Mouse (Mus musculus) induced T-regulatory cell, adult 2 months (primary cell): ENCODE measurements at regions not wholly inside any gene's neighbourhood (a gene's known extent, or its start where the extent isn't known, plus 50 kb on each side); places are given as distances from the start of the nearest gene placed in this dataset.
A peak's percentile ranks its signal among the peaks of the same experiment; 100 is the strongest.

ENCODE experiments used
- DNase-seq: peaks from one replicate; pipeline ENCODE4 v3.0.0-alpha.2; 2012; ENCODE audit warnings: low read depth

DNA sequence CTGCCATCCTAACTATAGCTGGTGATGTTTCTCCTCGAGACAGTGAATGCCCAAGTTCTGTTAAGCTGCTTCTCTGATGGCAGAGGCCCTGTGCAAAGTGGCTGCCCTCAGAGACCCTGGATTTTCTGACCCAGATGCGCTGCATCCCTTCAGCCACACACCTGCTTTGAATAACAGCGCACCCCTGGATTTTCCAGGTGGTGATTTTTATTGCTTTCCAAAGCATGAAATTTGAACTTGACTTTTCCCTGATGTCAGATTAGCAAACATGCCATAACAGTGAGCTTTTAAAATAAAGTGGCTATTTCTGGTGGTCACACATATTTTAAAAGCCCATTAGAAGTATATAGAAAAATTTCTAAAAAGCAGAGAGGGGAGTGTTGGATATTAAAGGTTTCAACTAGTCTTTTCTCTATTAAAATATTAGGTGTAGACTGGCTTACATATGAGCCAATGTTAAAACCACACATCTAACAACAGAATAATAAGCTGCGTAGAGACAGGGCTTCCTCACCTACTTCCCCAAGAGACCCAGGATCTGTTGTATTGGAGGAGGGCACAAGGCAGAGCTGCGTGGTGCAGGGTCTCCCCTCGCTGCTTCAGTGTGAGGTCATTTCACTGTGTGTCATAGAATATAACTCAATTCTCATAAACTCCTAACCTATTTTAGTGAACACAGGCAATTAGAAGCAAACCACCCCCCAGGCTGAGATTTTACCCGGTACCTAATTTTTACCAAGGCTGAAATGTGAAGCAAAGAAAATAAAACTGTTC lies 280.3 kb downstream of the Ccdc91 start:
- DNase-seq, result no peak

DNA sequence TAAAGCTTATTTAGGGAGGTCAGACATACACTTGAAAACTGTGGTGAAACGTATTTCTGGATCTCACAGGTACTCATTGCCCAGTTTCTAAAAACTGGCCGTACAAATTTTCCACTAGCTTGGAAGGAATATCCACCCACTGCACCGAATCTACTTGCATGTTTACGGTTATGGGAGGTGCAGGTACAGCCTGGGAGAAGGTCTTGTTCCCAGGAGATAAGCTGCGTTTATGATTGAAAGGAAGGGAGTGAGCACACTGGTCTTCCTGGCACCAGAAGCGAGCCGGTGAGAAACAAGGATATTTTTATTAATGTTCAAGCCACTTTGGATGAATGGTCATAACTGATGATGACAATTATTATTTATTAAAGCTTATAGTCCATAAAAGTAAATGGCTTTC lies 283.9 kb downstream of the Ccdc91 start:
- no peak for DNase-seq

DNA sequence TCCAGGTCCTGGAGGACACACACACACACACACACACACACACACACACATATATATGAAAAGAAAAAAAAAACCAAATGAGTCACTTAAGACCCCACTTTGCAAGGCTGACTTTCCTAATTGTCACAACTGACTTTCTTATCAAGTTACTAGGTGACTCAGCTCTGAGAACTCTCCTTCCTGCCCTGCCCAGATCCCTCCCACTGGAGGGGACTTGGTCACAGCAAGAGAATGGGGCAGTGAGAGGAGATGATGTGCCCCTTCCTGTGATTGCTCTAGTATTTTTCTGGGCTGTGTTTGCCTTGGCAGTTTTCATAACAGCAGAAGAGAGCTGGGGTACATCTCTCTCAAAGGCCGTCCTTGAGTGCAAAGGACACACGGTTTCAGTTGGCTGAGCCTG lies 284.5 kb downstream of the Ccdc91 start:
- no peak for DNase-seq

DNA sequence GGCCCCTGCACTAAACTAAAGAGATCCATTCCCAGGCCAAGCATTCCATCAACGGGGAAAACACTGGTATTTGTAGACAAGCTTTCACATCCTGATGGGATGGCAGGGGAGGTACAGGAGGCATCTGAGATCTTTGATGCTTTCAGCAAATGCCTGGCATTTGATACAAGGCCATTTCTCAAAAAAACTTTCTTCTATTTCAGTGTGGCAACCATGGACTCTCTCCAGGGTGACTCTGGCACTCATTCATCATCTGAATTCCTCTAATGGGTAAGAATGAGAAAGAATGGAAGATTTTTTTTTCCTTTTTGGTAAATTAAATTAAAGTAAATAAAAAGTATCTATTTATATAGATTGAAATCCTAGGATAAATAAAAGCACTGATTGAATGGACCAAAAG lies 281.8 kb upstream of the Far2 start:
- DNase-seq, result no peak

DNA sequence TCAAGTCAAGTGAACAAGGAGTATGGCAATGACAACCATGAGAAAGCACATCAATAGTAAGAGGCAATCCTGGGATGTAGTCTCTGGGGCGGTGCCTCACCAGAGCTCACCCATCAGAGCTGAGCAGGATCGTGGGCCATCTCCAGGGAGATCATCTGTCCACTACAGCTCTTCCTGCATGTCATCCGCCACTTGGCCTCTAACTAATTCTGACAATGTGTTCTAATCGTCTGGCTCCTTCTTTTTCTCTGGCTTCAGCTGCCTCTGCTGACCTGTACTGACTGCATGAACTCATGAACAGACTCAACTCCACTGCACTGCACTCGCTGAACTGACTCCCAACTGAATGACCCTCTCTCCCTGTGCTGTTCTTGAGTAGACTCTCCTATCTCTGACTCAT lies 277.9 kb upstream of the Far2 start:
- no peak for DNase-seq

DNA sequence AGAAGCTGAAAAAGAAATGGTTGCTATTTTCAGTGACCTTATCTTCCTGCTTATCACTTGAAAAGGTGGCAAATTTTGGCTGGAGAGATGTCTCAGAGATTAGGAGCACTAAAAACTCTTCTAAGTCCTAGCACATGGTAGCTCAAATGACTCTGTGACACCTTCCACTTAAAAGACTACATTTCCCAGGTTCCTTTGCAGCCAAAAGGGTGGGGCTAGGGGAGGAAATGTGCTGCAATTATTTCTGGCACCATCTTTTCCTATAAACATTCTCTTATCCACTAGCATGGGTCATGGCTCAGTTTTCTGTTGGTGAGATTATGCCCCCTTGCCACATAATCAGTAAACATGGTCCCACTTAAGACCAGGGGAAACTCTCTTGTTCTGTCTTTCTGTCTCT lies 277.0 kb upstream of the Far2 start:
- no peak for DNase-seq

DNA sequence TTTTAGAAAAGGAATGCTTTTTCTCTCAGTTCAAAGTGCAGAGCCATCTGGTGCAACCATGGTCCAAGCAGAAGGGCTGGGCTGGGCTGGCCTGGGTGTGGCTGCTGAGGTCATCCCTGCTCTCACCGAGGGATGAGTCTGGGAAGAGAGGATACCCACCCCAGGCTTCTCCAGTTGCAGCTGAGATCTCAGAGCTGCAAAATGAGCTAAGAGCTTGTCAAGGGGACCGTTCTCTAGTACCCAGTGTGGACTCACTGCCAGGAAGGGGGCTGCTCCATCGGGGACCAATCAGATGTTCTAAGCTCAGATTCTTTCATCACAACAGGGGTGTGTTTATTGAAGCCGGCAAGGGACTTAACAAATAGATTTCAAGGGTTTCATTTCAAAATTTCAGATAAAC lies 275.6 kb upstream of the Far2 start:
- DNase-seq, result no peak

DNA sequence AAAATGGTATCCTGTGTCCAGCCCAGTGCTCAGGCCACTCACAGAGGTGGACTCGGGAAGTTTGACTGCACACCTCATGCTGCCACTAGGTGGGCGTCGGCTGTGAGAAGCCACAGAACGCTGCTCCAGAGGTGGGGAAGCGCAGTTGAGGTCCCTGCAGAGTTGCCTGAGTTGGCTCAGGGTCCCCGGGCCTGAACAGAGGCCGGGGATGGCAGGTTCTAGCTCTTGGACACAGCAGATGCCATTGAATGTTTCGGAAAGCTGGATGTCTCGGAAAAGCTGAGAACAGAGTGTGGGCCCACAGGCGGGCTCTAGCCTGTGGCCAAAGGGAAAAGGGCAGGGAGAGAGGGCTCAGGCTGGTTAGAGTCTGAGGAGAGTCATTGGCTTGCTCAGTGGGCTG lies 273.2 kb upstream of the Far2 start:
- DNase-seq, result no peak

DNA sequence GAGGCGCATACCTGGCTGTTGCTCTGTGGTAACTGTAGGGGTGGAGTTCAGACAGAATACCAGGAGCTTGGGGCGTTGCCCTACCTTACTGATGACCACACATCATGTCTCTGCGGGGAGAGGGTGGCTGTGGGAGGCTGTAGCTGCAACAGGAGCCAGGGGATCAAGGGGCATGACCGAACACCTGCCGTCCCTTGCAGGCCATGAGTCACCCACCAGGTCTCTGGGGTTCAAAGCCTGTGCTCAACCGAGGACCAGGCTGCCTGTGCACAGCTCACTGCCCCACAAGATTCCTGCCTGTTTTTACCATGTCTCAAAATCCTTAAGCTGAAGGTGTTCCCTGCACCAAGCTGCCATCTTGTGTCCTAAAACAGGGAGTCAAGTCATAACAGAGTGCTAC lies 272.4 kb upstream of the Far2 start:
- DNase-seq, result no peak

DNA sequence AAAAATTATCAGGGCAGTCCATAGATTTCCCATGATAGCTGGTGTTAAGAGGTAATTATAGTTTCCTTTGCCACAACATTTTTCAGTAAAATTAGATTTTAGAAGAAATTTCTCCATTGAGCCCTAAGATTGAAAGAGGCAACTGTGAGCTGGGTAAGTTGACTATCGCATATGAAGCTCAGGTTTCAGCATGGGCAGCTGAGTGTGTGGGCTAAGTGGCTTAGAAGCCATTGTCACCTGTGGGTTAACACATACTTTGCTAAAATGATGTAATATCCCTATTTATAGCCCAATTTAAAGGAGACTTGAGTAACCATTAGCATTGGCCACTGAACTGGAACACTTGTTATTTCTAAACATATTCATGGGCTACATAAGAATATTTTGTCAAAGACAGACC lies 267.6 kb upstream of the Far2 start:
- DNase-seq, result no peak

DNA sequence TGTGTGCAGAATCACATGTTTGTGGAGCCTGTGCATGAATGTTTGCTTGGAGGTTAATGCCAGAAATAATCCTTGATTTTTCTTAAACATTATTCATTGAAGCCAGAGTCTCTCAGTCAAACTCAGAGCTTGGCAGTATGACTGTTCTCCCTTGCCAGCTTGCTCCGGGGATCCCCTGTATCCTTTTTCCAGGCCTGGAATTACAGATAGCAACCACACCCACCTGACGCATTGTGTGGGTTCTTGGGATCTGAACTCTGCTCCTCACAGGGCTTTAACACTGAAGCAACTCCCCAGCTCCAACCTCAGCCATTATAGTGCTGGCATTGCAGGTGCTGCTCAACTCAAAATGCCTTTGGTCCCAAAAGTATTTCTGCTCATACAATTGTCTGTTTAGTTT lies 262.8 kb upstream of the Far2 start:
- DNase-seq, result no peak

DNA sequence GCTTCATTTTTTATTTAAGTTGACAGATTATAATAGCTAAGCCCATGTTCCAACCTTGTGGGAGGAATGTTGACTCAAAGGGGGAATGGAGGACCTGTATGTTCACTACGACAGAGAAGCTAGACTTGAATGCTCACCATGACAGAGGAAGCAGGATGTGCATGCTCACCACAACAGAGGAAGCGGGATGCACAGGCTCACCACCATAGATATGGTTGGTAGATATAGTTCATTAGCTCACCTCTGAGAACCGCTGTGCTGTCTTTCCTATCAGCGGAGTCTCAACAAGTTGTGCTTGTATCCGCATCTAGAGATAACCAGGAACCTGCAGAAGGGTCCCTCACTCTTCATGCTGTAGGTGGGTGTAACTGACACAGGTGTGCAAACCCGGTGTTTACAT lies 262.2 kb upstream of the Far2 start:
- no peak for DNase-seq

DNA sequence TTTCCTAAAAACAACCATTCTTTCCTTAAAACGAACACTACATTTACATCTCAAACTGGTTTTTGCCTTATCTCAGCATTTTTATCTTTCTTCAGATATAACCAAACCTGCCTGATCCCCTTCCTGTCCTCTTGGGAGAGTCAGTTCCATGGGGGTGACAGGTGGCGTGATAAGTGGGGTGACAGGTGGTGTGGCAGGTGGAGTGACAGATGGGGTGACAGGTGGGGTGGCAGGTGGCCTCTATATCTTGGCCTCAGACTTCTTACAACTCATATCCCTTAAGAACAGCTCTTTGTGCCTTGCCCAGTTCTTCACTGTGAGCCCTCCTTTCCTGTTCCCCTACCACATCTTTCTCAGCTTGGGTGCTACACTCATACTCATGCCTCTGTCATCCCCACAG lies 259.0 kb upstream of the Far2 start:
- DNase-seq, result no peak

DNA sequence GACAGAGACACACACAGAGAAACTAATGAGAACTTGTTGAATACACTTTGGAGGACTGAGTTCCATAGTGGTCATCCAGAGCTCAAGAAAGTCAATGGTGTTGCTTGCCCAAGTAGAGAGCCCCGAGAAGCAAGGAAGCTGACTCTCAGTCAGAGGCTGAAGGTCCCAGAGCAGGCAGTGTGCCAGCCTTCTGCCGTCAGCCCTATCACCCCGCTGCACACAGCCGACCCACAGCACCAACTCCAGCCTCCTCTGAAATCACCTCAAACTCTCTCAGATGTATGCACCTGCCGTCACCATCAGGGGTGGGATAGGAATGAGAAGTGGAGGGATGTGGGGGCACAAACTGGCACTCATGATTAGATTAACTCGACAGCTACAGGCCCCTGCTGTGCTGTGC lies 257.9 kb upstream of the Far2 start:
- no peak for DNase-seq

DNA sequence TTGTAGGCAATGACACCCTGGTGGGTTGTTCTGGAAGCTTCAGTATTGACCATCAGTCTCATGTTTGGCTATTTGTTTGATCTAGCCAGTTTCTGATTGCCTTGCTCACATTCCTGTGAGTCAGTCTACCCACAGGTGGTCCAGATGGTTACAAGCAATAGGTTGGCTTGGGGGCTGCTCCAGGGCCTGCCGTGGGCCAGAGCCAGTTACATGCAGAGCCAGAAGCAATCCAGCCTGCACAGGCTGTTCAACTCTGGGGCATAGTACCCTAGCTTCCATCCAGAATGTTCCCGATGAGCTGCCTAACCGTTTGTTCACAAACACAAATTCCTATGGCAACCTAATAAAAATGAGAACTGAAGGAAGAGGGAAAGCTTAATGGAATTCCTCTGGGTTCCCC lies 253.2 kb upstream of the Far2 start:
- no peak for DNase-seq

DNA sequence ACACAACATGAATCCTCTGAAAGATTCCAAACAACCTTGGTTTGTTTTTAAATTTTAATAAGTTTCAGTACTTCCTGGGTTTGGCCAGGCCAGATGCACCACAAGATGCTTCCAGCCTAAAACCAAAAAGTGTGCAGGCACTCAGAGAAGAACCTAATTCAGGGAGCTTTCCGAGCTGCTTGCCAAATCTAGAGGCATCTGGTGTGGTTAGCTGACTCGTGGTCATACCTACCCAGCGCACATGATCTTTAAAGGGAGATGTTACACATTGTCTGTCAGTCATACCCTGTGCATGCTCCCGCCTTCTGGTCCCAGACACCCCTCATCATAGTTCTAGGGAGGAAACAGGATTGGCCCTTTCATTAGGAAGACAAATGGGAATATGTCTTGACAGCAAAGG lies 252.7 kb upstream of the Far2 start:
- DNase-seq, result no peak

DNA sequence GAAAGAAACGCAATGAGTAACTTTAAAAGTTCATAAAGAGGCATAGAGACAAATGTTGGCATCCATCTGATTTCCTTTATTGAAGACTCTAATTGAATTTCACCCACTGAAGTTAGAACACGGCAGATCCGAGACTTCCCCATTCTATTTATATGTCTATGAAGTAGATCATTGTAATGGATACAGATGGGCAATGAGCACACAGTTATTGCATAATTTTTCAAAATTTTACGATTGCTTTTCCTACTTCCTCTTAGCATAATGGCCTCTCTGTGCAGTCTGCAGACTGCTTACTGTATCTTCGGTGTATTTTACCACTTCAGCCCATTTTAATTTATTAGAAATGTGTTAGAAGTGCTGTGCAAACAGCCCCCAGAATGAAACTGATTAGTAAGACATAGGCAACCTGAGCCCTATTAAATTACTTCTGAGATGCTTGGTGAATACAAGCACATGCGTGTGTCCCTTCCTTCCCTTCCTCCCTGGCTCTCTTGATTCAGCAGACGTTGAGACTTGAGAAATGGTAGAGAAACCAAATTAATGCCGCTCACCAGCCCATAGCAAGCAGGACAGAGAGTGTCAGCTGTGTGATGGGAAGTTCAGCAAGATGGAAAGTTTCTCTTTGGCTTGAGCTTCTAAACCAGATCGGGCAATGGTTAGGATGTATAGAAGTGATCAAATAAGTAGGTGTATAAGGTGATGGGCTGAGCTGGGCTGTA lies 247.9 kb upstream of the Far2 start:
- no peak for DNase-seq

DNA sequence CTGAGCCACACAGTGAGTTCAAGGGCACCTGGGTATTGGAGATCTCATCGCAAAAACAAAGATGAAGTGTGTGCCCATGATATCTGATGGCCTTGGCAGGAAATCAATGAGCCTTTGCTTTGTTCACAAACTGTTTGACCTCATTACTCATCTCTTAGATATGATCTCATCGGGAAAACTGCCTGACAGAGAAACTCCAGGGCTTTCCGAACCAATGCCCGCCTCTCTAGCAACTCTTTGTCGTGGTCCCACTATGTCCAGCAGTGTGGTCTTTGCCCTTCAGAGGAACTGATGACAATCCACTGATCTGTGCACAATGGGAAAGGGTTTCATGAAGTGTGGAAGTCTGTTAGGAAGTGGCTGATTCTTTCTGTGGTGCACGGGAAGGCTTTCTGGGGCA lies 247.2 kb upstream of the Far2 start:
- DNase-seq, result no peak

DNA sequence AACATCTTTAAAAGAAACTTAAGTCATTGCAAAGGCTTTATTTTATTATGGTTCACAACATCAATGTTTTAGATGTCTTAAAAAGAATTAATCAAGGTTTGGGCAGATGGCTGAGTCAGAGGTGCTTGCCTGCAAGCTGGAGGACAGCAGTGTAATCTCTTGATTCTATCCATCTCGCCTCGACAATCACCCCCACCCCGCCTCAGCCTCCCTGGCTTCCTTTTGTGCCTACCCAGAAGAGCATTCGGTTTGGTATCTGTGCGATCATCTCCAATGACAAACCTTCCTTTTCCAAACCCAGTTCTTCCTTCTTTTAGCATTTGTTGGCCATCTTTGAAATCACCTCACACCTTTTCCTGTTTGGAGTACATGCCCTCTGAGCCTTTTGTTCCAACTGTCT lies 246.2 kb upstream of the Far2 start:
- no peak for DNase-seq

DNA sequence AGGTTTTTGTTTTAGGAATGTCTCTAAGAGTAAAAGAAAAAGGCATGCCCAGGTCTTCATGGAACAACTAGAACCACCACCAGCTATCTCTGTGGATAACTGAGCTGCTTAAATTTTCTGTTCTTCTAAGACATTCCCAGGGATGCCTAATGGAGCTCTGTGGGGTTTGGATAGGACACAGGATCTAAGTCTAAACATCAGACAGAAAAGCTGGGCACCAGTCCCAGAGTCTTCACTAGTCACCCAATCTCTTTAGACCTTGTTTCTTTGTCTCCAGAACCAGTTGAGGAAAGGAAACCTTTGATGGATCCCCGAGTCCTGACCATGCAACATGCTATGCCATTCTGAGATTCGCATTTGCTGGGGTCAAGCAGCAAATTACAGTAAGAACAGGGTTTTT lies 243.2 kb upstream of the Far2 start:
- DNase-seq, result no peak

DNA sequence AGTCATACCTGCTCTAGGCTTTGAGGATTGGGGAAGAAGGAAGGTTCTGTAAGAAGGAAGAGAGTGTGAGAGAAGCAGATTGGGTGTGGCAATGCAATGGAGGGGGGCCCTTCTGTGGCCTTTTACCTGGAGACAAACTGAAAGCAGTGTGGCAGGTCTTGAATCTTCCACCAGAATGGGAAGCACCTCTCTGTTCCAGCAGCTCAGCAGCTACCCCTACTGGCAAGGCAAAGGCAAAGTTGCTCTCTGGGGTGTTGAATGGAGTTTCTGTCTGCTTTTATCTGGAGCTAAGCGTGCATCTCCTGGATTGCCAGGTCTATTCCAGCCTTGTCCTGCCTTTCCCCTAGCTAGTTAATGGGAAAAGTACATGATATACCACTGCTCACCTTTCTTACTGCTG lies 236.3 kb upstream of the Far2 start:
- DNase-seq, result peak; percentile 2

DNA sequence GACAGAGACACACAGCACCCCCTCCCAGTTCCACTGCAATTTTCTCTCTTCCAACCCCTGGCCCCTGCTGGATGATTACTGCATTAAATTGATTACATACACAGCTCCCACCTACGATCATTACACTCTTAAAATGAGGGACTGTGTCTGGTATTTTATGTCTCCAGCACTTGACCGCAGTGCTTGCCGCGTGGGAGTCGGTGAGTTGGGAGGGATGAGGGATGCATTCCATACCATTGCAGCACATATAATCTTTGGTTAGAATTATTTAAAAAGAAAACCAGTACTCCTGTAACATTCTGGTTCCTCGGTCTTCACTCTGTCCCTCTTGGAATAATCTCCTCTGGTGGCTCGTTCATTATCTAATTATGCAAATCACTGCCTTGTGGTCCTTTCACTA lies 230.2 kb upstream of the Far2 start:
- no peak for DNase-seq

DNA sequence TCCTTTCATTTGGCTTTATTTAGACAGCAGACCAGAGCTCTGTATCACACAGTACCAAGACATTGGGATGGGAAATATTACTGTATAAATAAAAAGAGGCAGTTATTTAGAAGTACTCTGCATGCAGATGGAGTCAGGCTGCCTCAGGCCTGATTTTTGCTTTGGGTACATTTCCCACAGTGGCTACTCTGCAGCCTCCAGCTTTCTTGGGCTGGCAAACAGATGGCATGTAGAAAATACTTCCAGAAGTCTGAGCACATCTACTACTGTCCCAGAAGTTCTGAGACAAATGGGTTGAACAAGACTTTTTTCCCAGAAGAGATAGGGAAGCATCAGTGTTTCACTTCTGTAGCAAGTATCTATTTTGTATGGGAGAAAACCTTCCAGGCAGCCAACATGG lies 229.8 kb upstream of the Far2 start:
- no peak for DNase-seq

DNA sequence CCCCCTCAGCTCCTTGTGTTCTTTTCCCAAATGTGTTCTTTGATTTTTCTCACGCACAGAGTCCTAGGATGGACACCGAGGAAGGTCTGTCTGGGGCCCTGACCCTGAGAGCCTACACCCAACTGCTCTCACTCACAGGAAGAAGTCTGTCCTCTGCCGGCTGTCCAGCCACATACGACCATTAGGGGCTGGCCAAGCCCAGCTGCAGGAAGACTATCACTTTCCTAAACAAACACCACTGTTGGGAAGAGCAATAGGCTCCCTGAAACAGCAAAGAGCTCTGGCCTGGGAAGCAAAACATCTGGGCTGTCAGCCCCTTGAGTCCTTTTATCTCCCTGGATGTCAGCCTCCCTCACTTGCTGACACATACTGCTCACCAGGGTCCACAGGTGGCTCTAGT lies 224.8 kb upstream of the Far2 start:
- DNase-seq, result no peak
